Mouse (Mus musculus) urinary bladder, adult 18-20 months (tissue): Measurements from ENCODE around the gene Rap2b.
A peak's percentile ranks its signal among the peaks of the same experiment; 100 is the strongest.

Experiments used
- DNase-seq, 2 experiments: peaks; one replicate each; pipeline ENCODE4 v3.0.0; 2022; ENCODE audit warnings: low spot score in 2 of 2, mixed read lengths in 2 of 2

Rap2b gene

DNA sequence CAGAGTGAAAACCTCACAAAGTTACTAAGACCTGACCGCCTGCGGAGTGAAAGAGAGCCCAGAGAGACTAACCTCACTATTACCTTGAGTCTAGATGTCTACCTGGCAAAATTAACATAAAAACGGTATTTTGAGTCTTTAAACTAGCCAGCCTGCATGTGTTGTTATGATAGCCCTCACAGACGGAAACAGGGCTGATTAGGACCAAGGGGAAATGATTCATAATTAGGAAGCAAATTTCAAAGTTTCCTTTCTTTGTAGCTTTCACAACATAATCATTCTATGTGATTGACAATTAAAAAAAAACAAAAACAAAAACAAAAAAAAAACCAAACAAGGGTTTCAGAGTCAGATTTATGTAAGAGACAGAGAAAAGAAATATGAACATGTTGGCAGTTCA, 24.9 kb downstream of the Rap2b start:
- DNase-seq = no peak

GRCm38 (mm10) chr3:61391564-61391963, 30.1 kb downstream of the Rap2b start:
- no peak for DNase-seq

DNA sequence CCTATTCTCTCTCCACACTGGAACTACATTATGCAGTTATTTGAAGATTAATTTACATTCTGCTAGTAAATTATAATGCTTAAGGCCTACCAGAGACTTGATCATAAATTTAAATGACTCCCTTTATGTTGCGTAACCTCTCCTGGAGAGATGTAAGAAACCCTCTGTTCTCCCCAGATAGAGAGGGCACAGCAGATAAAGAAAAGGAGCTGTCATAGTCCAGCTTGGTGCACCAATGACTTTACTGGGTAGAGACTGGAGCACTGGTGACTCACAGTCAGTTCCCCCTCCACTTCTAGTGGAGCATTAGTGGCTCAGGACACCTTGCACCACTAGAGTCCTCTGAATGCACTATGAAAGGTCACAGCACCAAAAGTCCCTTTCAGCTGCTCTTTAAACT, 31.4 kb downstream of the Rap2b start:
- no peak for DNase-seq

DNA sequence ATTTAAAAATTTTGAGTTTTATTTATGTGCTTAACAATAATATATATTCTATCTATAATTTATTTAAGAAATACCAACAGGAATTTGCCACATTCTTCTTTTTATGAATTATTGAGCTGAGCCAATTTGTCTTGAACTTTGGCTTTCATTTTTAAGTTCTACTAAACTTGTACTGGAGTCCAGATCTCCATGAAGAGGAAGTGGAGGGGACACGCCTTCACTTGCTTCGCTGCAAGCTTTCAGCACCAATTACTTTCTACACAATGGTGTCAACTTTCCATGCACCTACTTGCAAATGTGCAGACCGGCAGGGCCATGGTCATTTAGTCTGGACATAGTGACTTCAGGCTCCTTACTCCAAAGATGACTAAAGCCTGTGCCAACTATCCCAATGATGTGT, 32.1 kb downstream of the Rap2b start:
- no peak for DNase-seq

DNA sequence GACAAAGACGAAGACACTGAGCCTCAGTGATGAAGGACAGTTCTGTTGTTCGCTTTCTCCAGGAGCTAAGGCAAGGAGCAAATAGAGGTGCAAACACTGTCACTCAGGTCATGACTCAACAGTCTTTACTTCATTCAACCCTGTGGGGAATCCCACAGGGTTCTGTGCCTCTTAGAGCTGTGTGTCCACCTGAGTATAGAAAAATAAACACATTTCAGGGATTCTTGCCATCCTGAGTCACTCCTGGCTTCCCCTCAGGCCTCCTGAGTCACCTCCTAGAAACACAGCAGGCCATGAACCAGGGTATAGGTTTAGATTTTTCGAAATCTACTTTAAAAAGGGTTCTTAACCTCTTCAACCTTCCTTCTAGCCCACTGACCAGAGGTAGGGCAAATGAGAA, 33.9 kb downstream of the Rap2b start:
- DNase-seq = no peak

GRCm38 (mm10) chr3:61396728-61397127, 35.3 kb downstream of the Rap2b start:
- DNase-seq = no peak

DNA sequence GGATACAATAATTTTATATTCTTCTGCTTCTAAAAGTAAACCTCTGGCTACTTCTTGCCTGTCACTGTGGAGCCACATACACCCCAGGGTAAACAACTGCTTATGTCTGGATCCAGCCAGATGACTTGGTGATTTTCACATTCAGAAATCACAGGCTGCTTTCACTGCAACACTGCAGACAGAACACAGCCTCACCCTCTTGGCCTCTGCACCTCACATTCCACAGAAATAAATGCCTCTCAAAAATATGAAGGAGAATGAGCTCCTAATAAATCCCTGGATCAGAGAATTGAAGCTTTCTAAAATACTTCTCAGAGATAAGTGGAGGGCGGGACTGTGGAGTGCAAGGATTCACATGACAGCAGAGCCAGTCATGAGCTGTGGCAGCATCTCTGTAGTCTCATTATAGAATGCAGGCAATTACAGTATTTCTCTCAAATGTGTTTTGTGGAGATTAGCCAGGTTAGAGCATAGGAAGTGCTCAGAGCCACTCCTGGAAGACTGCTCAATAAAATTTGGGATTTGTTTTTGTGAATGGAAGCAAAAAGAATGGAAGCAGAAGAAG, 39.5 kb downstream of the Rap2b start:
- DNase-seq = no peak

DNA sequence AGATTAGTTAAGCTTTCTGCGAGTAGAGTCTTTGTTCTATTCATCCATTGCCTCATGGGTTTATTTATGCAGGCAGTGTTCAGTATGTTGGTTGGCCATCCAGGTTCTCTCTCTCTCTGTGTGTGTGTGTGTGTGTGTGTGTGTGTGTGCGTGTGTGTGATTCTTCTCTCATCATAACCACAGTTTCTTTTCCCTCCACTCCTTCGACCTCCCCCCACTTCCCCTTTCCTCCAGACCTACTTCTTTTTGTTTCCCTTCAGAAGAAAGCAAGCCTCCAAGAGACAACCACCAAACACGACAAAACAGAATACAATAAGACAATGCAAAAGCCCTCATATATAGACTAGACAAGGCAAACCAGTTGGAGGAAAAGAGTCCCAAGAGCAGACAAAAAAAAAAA, 45.5 kb downstream of the Rap2b start:
- no peak for DNase-seq

- DNase-seq = peak in 1 of 2 experiments; percentile 6
These were observed 48.2 kb downstream of the Rap2b start for GRCm38 (mm10) chr3:61409683-61410082.

DNA sequence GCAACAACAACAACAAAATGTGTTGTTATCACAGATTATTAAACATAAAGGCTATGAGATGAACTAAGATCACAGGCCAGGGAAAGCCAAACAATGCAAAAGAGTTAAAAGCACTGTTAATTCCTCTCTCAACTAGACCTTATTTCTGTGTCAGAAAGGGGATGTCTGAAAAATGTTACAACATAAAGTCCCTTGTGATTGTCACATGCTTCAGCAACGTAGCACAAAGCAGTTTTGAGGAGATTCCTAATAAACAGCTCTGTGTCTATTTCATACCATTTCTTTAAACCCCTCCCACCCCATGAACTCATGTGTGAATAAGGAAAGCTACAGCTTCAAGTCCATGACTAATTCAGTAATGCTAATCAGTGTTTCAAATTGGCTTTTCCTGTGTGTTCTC, 54.4 kb downstream of the Rap2b start:
- DNase-seq = no peak
